Mouse (Mus musculus) thymus, adult 2 months (tissue): ENCODE data around the gene Utrn. TPM values are rescaled to one million over a fixed set of nuclear protein-coding genes. Genes with fewer than 3 reads are reported as not detected.

Source experiments
- DNase-seq: peaks from one replicate; pipeline ENCODE4 v3.0.0; 2021
- H3K27ac ChIP-seq: fragments of 200-500 bp; 2 replicates; pipeline ENCODE4 v1.5.1; 2012; ENCODE audit warnings: low read length, control low read depth; ENCODE audit not compliant: control insufficient read depth, insufficient read depth
- H3K27me3 ChIP-seq: fragments of 200-500 bp; 2 replicates; pipeline ENCODE4 v1.6.1; 2012; ENCODE audit warnings: mild to moderate bottlenecking, low read length, moderate library complexity, mixed read lengths; ENCODE audit not compliant: control insufficient read depth, insufficient read depth
- H3K36me3 ChIP-seq: fragments of 200-500 bp; 2 replicates; pipeline ENCODE4 v1.6.1; 2012; ENCODE audit warnings: mild to moderate bottlenecking, low read length, moderate library complexity; ENCODE audit not compliant: control insufficient read depth, insufficient read depth
- H3K4me1 ChIP-seq: fragments of 200-500 bp; replicated peaks from 2 replicates; pipeline ENCODE4 v1.6.1; 2012; ENCODE audit warnings: low read length; ENCODE audit not compliant: control insufficient read depth, insufficient read depth
- H3K4me3 ChIP-seq: fragments of 200-500 bp; 2 replicates; pipeline ENCODE4 v1.5.1; 2012; ENCODE audit warnings: mild to moderate bottlenecking, low read length, control low read depth, moderate library complexity; ENCODE audit not compliant: control insufficient read depth, insufficient read depth
- CTCF ChIP-seq: fragments of 200-500 bp; IDR thresholded peaks from 2 replicates; pipeline ENCODE4 v1.5.1; 2012; ENCODE audit warnings: mild to moderate bottlenecking, control low read depth, low read length, moderate library complexity, borderline replicate concordance; ENCODE audit not compliant: control insufficient read depth, poor library complexity, insufficient read depth; ENCODE audit errors: extremely low read depth
- POLR2A ChIP-seq: fragments of 200-500 bp; IDR thresholded peaks from 2 replicates; pipeline ENCODE4 v1.6.1; 2012; ENCODE audit warnings: mild to moderate bottlenecking, low read length, control low read depth, moderate library complexity; ENCODE audit not compliant: control insufficient read depth, poor library complexity, insufficient read depth; ENCODE audit errors: extremely low read depth
- WGBS: fragments of 180-500 bp; shearing (Covaris S2); methylation state at CpG from one replicate; pipeline ENCODE4 v1.1.7; 2018; 5-methylcytosine and 5-hydroxymethylcytosine counted together
- polyA plus RNA-seq: library from polyadenylated mRNA; depleted of rRNA; stranded (reverse); fragments of >200 nt; gene quantifications from 2 replicates; pipeline ENCODE4 v1.2.3, GENCODE M21; 2012

Gene Utrn
- polyA plus RNA-seq, 1 experiment: 30.3 TPM

DNA sequence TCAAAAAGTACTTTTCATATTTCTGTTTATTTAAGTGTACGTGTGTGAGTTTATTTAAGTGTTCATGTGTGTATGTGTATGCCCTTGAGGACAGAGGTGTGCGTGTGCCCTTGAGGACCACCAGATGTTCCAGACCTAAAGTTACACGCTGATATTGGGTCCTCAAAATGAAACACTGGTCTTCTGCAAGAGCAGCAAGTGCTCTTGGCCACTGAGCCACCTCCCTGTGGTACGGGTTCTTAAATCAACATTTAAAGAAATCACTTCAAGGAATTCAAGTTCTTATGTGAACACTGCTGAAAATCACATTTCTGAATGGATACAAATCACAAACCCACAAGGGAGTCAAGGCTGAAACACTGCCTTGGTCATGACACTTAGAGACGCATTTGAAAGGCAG is 195.9 kb downstream of the Utrn start:
- no peak overlapping the region for H3K27ac ChIP-seq
- TF ChIP-seq CTCF: no peak
- TF ChIP-seq POLR2A: no peak
- 98% methylated on average over 5 of the region's 5 CpGs for WGBS
- H3K36me3 ChIP-seq: peaks cover 28% of the 10 kb centered on the region
- DNase-seq: no peak
- H3K4me1 ChIP-seq: no peaks in the 10 kb centered on the region
- H3K4me3 ChIP-seq: no peak overlapping the region
- no peaks in the 10 kb centered on the region for H3K27me3 ChIP-seq

DNA sequence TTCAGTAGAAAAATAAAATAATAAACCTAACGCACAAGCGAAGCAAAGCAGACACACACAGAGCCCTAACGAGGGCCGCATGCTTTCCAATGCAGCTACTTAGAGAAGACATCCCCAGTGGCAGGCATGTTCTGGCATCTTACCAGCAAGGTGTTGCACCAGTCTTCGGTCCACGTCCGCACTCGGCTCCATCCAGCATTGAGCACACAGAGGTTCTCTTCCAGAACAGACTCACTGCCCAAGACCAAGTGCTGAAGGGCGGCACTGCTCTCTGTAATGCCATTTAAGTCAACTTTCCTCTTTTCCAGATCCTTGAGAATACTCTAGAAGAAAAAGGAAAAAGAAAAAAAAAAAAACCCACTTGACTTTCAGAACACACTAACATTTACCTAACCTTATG is 197.6 kb downstream of the Utrn start:
- Histone ChIP-seq H3K36me3 (peaks cover 30% of the 10 kb centered on the region), H3K4me3 (no peak overlapping the region), H3K4me1 (no peaks in the 10 kb centered on the region), H3K27me3 (no peaks in the 10 kb centered on the region), H3K27ac (no peak overlapping the region)
- 98% methylated on average over 9 of the region's 9 CpGs for WGBS
- TF ChIP-seq CTCF (no peak), POLR2A (no peak)
- DNase-seq: no peak

DNA sequence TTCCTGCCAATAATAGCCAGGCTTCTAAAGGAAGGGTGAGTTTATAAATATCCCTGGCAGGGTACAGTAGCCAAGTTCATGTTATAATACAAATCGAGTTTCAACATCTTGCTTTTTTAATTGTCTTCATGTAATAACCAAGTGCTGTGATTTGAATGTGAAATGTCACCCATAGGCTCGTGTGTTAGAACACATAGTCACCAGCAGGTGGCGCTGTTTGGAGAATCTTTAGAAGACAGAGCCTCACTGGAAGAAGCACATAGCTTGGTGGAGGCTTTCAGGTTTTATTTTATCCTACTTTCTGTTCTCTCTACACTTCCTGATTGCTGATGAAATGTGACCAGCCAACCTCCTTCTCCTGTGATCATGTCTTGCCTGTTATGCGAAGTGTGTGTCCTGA is 207.1 kb downstream of the Utrn start:
- Histone ChIP-seq H3K36me3 (peaks cover 44% of the 10 kb centered on the region), H3K27ac (no peak overlapping the region), H3K27me3 (no peaks in the 10 kb centered on the region), H3K4me1 (no peaks in the 10 kb centered on the region), H3K4me3 (no peak overlapping the region)
- DNase-seq: no peak
- WGBS: 97% methylated on average over 4 of the region's 4 CpGs
- TF ChIP-seq CTCF: no peak
- no peak for TF ChIP-seq POLR2A

DNA sequence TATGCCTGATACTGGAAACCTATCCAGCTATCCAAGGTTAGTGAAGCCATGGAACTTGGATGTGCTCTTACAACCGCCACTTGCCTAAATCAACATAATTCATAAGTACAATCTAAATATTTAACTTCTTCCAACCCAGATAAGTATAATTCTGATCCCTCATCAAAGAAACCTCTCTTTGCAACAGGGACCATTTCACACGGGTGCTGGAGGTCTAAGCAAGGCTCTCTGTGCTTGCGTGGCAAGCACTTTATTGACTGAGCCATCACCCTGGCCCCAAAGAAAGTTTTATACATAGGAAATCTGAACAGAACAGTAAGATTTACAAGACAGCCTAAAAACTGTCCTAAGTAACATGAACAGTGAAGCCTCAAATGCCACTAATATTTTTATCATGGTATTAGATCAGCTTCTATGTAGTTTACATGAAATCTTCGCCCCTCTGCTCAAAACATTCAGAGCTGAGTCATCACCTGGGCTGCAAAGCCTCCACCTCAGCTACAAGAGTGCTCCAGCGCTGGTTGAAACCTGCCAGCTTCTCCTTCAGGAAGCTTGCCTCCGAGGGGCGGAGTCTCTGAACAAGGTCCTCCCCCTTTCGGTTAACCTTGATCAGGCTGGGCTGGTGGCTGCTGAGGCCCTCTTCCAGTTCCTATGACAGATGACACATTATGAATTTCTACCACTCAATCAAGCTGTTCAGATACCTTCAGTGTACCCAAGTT is 211.0 kb downstream of the Utrn start:
- Histone ChIP-seq H3K27ac (no peak overlapping the region), H3K4me3 (no peak overlapping the region), H3K4me1 (no peaks in the 10 kb centered on the region), H3K36me3 (peaks cover 34% of the 10 kb centered on the region), H3K27me3 (no peaks in the 10 kb centered on the region)
- DNase-seq: no peak
- 90% methylated on average over 8 of the region's 8 CpGs for WGBS
- TF ChIP-seq CTCF (no peak), POLR2A (no peak)

DNA sequence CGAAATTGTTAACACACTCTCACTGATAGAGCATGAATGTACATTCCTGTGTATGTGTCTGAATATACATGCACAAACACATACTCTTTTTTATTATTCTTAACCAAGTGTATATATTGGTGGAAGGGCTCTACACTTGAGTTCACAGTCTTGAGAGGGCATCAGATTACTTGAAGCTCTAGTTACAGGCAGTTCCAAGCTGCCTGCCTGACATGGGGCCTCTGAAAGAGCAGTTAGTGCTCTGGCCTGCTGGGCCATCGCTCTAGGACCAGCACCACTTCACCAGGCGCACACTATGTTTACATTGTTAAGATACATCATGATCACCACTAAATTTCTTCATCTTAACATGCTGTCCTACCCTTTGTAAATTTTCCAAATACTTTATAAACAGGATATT is 216.2 kb downstream of the Utrn start:
- Histone ChIP-seq H3K36me3 (peaks cover 47% of the 10 kb centered on the region), H3K27me3 (no peaks in the 10 kb centered on the region), H3K4me3 (no peak overlapping the region), H3K4me1 (no peaks in the 10 kb centered on the region), H3K27ac (no peak overlapping the region)
- WGBS: 95% methylated on average over 3 of the region's 3 CpGs
- no peak for DNase-seq
- TF ChIP-seq CTCF (no peak), POLR2A (no peak)

DNA sequence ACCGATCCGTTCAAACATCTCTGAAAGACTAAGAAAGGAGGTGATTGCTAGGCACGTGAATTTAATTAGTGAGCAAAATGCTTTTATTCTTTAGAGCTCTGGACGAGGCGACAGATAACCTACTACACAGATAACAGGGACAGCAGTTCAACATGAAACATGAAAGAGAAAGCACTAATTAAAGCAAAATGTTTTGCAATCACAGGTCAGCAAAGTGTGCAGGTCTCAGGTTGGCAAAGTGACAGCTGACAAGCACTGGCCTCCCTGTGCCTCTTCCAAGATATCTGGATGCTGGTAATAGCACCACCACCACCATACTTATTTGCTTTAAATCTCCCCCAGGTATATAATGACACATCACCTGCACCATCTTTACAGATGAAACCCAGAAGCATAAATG is 223.0 kb downstream of the Utrn start:
- H3K36me3 ChIP-seq: peaks cover 33% of the 10 kb centered on the region
- no peaks in the 10 kb centered on the region for H3K27me3 ChIP-seq
- H3K4me1 ChIP-seq: no peaks in the 10 kb centered on the region
- TF ChIP-seq CTCF: no peak
- no peak for TF ChIP-seq POLR2A
- WGBS: 95% methylated on average over 5 of the region's 5 CpGs
- DNase-seq: no peak
- no peak overlapping the region for H3K27ac ChIP-seq
- H3K4me3 ChIP-seq: no peak overlapping the region

DNA sequence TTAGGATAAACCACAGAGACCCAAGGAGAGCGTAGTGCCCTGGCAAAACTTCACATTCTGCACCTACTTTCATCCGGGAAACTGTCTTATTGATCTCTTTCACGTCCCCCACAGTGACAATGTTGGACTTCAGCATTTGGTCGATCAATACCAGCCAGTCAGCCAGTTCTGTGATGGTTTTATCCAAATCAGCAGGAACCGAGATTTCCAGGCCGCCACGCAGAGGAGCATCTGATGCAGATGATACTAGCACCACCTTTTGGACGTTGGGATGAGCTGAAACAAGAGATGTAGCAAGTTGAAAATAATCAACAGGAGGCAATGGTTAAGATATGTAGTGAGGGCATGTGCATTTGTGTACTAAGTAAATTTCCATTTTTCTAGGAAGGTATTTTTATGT is 225.8 kb downstream of the Utrn start:
- no peak overlapping the region for H3K27ac ChIP-seq
- 96% methylated on average over 8 of the region's 8 CpGs for WGBS
- TF ChIP-seq POLR2A (no peak), CTCF (no peak)
- no peak for DNase-seq
- H3K27me3 ChIP-seq: no peaks in the 10 kb centered on the region
- H3K4me1 ChIP-seq: no peaks in the 10 kb centered on the region
- no peak overlapping the region for H3K4me3 ChIP-seq
- H3K36me3 ChIP-seq: peaks cover 24% of the 10 kb centered on the region

DNA sequence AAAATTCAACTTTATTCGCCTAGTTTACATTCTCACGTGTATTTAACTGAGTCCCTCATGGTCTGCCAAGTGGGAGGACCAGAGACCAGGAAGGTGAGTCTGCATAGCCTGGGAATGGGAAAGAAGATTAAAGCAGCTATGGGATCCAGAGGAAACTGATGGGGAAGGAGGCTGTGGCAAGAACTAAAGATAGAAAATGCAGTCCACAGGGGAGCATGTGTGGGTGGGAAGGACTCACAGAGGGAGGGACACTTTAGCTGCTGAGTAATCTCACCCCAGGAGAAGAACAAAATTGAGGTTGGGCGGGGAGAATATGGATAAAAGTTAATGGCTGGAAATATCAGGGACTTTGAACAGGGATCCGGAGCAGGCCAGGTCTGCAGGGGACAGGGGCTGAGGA is 229.5 kb downstream of the Utrn start:
- 96% methylated on average over 4 of the region's 4 CpGs for WGBS
- H3K36me3 ChIP-seq: peaks cover 40% of the 10 kb centered on the region
- no peaks in the 10 kb centered on the region for H3K4me1 ChIP-seq
- TF ChIP-seq CTCF (no peak), POLR2A (no peak)
- no peak for DNase-seq
- no peak overlapping the region for H3K4me3 ChIP-seq
- no peak overlapping the region for H3K27ac ChIP-seq
- no peaks in the 10 kb centered on the region for H3K27me3 ChIP-seq
